Mouse (Mus musculus): ENCODE results near the gene Ppargc1a.

Ppargc1a gene

GRCm38 (mm10) chr5:51552483-51553091 is 14.9 kb downstream of the Ppargc1a start:
- peak; percentile 25 for DNase-seq (ENCODE audit: low read depth)

- DNase-seq (ENCODE audit: low read depth), result peak; percentile 16
Observed at GRCm38 (mm10) chr5:51551852-51552482, 15.6 kb downstream of the Ppargc1a start.

GRCm38 (mm10) chr5:51547442-51548035 is 20.0 kb downstream of the Ppargc1a start:
- no peak for DNase-seq (ENCODE audit: low read depth)

GRCm38 (mm10) chr5:51546817-51547216 is 20.7 kb downstream of the Ppargc1a start:
- no peak for DNase-seq (ENCODE audit: low read depth)

GRCm38 (mm10) chr5:51545133-51546049 is 22.1 kb downstream of the Ppargc1a start:
- no peak for DNase-seq (ENCODE audit: low read depth)

- no peak for DNase-seq (ENCODE audit: low read depth)
Observed at GRCm38 (mm10) chr5:51544141-51544735, 23.3 kb downstream of the Ppargc1a start.

GRCm38 (mm10) chr5:51541557-51541956 is 26.0 kb downstream of the Ppargc1a start:
- DNase-seq (ENCODE audit: low read depth), result no peak

GRCm38 (mm10) chr5:51540816-51541215 is 26.7 kb downstream of the Ppargc1a start:
- no peak for DNase-seq (ENCODE audit: low read depth)

- no peak for DNase-seq (ENCODE audit: low read depth)
Observed at GRCm38 (mm10) chr5:51539563-51539962, 28.0 kb downstream of the Ppargc1a start.

GRCm38 (mm10) chr5:51538319-51538718 is 29.2 kb downstream of the Ppargc1a start:
- DNase-seq (ENCODE audit: low read depth), result no peak

GRCm38 (mm10) chr5:51537646-51538030 is 29.9 kb downstream of the Ppargc1a start:
- no peak for DNase-seq (ENCODE audit: low read depth)

GRCm38 (mm10) chr5:51537009-51537645 is 30.4 kb downstream of the Ppargc1a start:
- no peak for DNase-seq (ENCODE audit: low read depth)

- no peak for DNase-seq (ENCODE audit: low read depth)
Observed at GRCm38 (mm10) chr5:51534456-51534855, 33.1 kb downstream of the Ppargc1a start.

GRCm38 (mm10) chr5:51531286-51531685 is 36.2 kb downstream of the Ppargc1a start:
- no peak for DNase-seq (ENCODE audit: low read depth)

- no peak for DNase-seq (ENCODE audit: low read depth)
Observed at GRCm38 (mm10) chr5:51529444-51529843, 38.1 kb downstream of the Ppargc1a start.

- DNase-seq (ENCODE audit: low read depth), result no peak
Observed at GRCm38 (mm10) chr5:51528165-51528498, 39.4 kb downstream of the Ppargc1a start.

GRCm38 (mm10) chr5:51527498-51528164 is 39.9 kb downstream of the Ppargc1a start:
- no peak for DNase-seq (ENCODE audit: low read depth)

GRCm38 (mm10) chr5:51525858-51526257 is 41.7 kb downstream of the Ppargc1a start:
- no peak for DNase-seq (ENCODE audit: low read depth)

GRCm38 (mm10) chr5:51520807-51521206 is 46.7 kb downstream of the Ppargc1a start:
- no peak for DNase-seq (ENCODE audit: low read depth)

GRCm38 (mm10) chr5:51517440-51518187 is 49.9 kb downstream of the Ppargc1a start:
- no peak for DNase-seq (ENCODE audit: low read depth)
